Mouse (Mus musculus) testis, postnatal 14 days (tissue): ENCODE results near the gene Celsr1.
"Not testable (repeated sequence)": the region's sequence is repeated elsewhere in the genome, so short reads cannot be mapped to it uniquely, and the experiment has no call there.

Experiments
- DNase-seq: peaks from one replicate; pipeline ENCODE4 v3.0.0; 2021; ENCODE audit warnings: low spot score

Gene Celsr1

GRCm38 (mm10) chr15:85891971-85892370 lies 141.6 kb downstream of the Celsr1 start:
- DNase-seq: no peak

- DNase-seq: no peak
These were observed 144.3 kb downstream of the Celsr1 start for GRCm38 (mm10) chr15:85889235-85889634.

GRCm38 (mm10) chr15:85885606-85886005 lies 148.0 kb downstream of the Celsr1 start:
- DNase-seq: no peak

GRCm38 (mm10) chr15:85879498-85879895 lies 154.1 kb downstream of the Celsr1 start:
- DNase-seq: no peak

- peak; percentile 87 for DNase-seq
These were observed 154.6 kb downstream of the Celsr1 start, which contains the start of gene Trmu for GRCm38 (mm10) chr15:85878848-85879497. Gene Trmu (plus strand): TSS chr15:85879312.

GRCm38 (mm10) chr15:85877336-85877735 lies 156.2 kb downstream of the Celsr1 start:
- no peak for DNase-seq

GRCm38 (mm10) chr15:85867696-85868095 lies 165.9 kb downstream of the Celsr1 start:
- DNase-seq: peak; percentile 54

- DNase-seq: not testable (repeated sequence)
These were observed 167.7 kb downstream of the Celsr1 start for GRCm38 (mm10) chr15:85865913-85866312.

- DNase-seq: peak; percentile 96
These were observed 174.0 kb downstream of the Celsr1 start, which contains the start of gene Gtse1 for GRCm38 (mm10) chr15:85859490-85860031. Gene Gtse1 (plus strand): TSS chr15:85859745.

- DNase-seq: no peak
These were observed 174.5 kb downstream of the Celsr1 start for GRCm38 (mm10) chr15:85858980-85859489.

- DNase-seq: no peak
These were observed 181.8 kb downstream of the Celsr1 start for GRCm38 (mm10) chr15:85851656-85852392.
